Mouse (Mus musculus) hindbrain, embryonic 16.5 days (tissue): ENCODE data around the gene Rpl31. TPM values are rescaled to one million over a fixed set of nuclear protein-coding genes. Genes with fewer than 3 reads are reported as not detected.

Experiments
- ATAC-seq: fragments of 200-750 bp; cut with Nextera tagmentation; 2 replicates; pipeline ENCODE4 v1.8.0; 2017; ENCODE audit warnings: moderate TSS enrichment, moderate library complexity
- H3K27ac ChIP-seq: fragments of 300-500 bp; sonication (generic); 2 replicates; pipeline ENCODE4 v1.5.1; 2014; ENCODE audit warnings: low read depth, mild to moderate bottlenecking, control low read depth, low read length, moderate library complexity
- H3K27me3 ChIP-seq: fragments of 300-500 bp; sonication (generic); replicated peaks from 2 replicates; pipeline ENCODE4 v1.6.1; 2014; ENCODE audit warnings: low read length; ENCODE audit not compliant: control insufficient read depth, insufficient read depth
- H3K36me3 ChIP-seq: fragments of 300-500 bp; sonication (generic); 2 replicates; pipeline ENCODE4 v1.6.1; 2014; ENCODE audit warnings: mild to moderate bottlenecking, low read length, moderate library complexity, mixed read lengths; ENCODE audit not compliant: control insufficient read depth, insufficient read depth
- H3K4me1 ChIP-seq: fragments of 300-500 bp; sonication (generic); 2 replicates; pipeline ENCODE4 v1.6.1; 2014; ENCODE audit warnings: low read depth, low read length; ENCODE audit not compliant: control insufficient read depth, insufficient read depth
- H3K4me2 ChIP-seq: fragments of 300-500 bp; sonication (generic); 2 replicates; pipeline ENCODE4 v1.6.1; 2014; ENCODE audit warnings: mild to moderate bottlenecking, low read length, control low read depth, moderate library complexity
- H3K4me3 ChIP-seq: fragments of 300-500 bp; sonication (generic); 2 replicates; pipeline ENCODE4 v1.5.1; 2014; ENCODE audit warnings: mild to moderate bottlenecking, low read length, control low read depth, moderate library complexity
- H3K9ac ChIP-seq: fragments of 300-500 bp; sonication (generic); 2 replicates; pipeline ENCODE4 v1.6.1; 2014; ENCODE audit warnings: low read depth, mild to moderate bottlenecking, control low read depth, low read length, moderate library complexity
- H3K9me3 ChIP-seq: fragments of 300-500 bp; sonication (generic); 2 replicates; pipeline ENCODE4 v1.6.1; 2014; ENCODE audit warnings: mild to moderate bottlenecking, low read length, moderate library complexity; ENCODE audit not compliant: control insufficient read depth
- WGBS: fragments of 180-500 bp; shearing (Covaris S2); extraction: QIAGEN DNeasy Blood & Tissue Kit; methylation state at CpG from one replicate; pipeline ENCODE4 v1.1.7; 2014; 5-methylcytosine and 5-hydroxymethylcytosine counted together
- polyA plus RNA-seq: library from polyadenylated mRNA; unstranded; fragments of >200 nt; fragmentation: Nextera tagmentation; extraction: Ambion mirVana; gene quantifications from 2 replicates; pipeline ENCODE4 v1.2.1, GENCODE M21; 2015

Gene Rpl31
- polyA plus RNA-seq, 1 experiment from 2014 or later, result 257 TPM

GRCm38 (mm10) chr1:39407108-39407507 lies 39.5 kb downstream of the Rpl31 start:
- Histone ChIP-seq H3K4me2 (no peak overlapping the region), H3K27ac (no peak overlapping the region), H3K4me3 (no peak overlapping the region), H3K9me3 (no peaks in the 10 kb centered on the region), H3K9ac (no peak overlapping the region), H3K4me1 (no peaks in the 10 kb centered on the region), H3K36me3 (no peaks in the 10 kb centered on the region), H3K27me3 (no peaks in the 10 kb centered on the region)
- 92% methylated on average over 4 of the region's 4 CpGs for WGBS
- ATAC-seq, result no peak

- Histone ChIP-seq H3K27ac (no peak overlapping the region), H3K36me3 (no peaks in the 10 kb centered on the region), H3K27me3 (no peaks in the 10 kb centered on the region), H3K9ac (no peak overlapping the region), H3K9me3 (no peaks in the 10 kb centered on the region), H3K4me2 (no peak overlapping the region), H3K4me3 (no peak overlapping the region), H3K4me1 (no peaks in the 10 kb centered on the region)
- 95% methylated on average over 6 of the region's 6 CpGs for WGBS
- no peak for ATAC-seq
Observed at GRCm38 (mm10) chr1:39408123-39408522, 40.5 kb downstream of the Rpl31 start.

- no peaks in the 10 kb centered on the region for H3K27me3 ChIP-seq
- ATAC-seq, result no peak
- no peak overlapping the region for H3K9ac ChIP-seq
- no peaks in the 10 kb centered on the region for H3K36me3 ChIP-seq
- no peak overlapping the region for H3K27ac ChIP-seq
- no peaks in the 10 kb centered on the region for H3K4me1 ChIP-seq
- 70% methylated on average over 7 of the region's 7 CpGs for WGBS
- no peaks in the 10 kb centered on the region for H3K9me3 ChIP-seq
- H3K4me2 ChIP-seq, result no peak overlapping the region
- H3K4me3 ChIP-seq, result no peak overlapping the region
Observed at GRCm38 (mm10) chr1:39408668-39409067, 41.0 kb downstream of the Rpl31 start.

GRCm38 (mm10) chr1:39410085-39410821 lies 42.6 kb downstream of the Rpl31 start:
- no peaks in the 10 kb centered on the region for H3K36me3 ChIP-seq
- H3K9me3 ChIP-seq, result no peaks in the 10 kb centered on the region
- no peaks in the 10 kb centered on the region for H3K4me1 ChIP-seq
- no peak overlapping the region for H3K9ac ChIP-seq
- H3K27me3 ChIP-seq, result no peaks in the 10 kb centered on the region
- no peak overlapping the region for H3K4me3 ChIP-seq
- 71% methylated on average over 19 of the region's 19 CpGs for WGBS
- no peak for ATAC-seq
- H3K27ac ChIP-seq, result no peak overlapping the region
- no peak overlapping the region for H3K4me2 ChIP-seq

- peak; percentile 56; the same call in 1 of the 2 replicates for ATAC-seq
- Histone ChIP-seq H3K4me1 (peaks cover 4% of the 10 kb centered on the region; the same call in 1 of the 2 replicates), H3K4me3 (no peak overlapping the region), H3K9ac (no peak overlapping the region), H3K4me2 (no peak overlapping the region), H3K27me3 (no peaks in the 10 kb centered on the region), H3K27ac (no peak overlapping the region), H3K9me3 (no peaks in the 10 kb centered on the region), H3K36me3 (no peaks in the 10 kb centered on the region)
- 50% methylated on average over 12 of the region's 12 CpGs for WGBS
Observed at GRCm38 (mm10) chr1:39417817-39418216, 50.2 kb downstream of the Rpl31 start.

GRCm38 (mm10) chr1:39418852-39419251 lies 51.2 kb downstream of the Rpl31 start:
- WGBS, result 88% methylated on average over 9 of the region's 9 CpGs

GRCm38 (mm10) chr1:39420987-39421386 lies 53.3 kb downstream of the Rpl31 start:
- H3K27me3 ChIP-seq, result no peaks in the 10 kb centered on the region
- no peak overlapping the region for H3K4me3 ChIP-seq
- WGBS, result 97% methylated on average over 6 of the region's 6 CpGs
- no peaks in the 10 kb centered on the region for H3K36me3 ChIP-seq
- H3K9me3 ChIP-seq, result no peaks in the 10 kb centered on the region
- no peak overlapping the region for H3K4me2 ChIP-seq
- ATAC-seq, result no peak
- no peak overlapping the region for H3K9ac ChIP-seq
- H3K4me1 ChIP-seq, result peaks cover 4% of the 10 kb centered on the region; the same call in 1 of the 2 replicates
- no peak overlapping the region for H3K27ac ChIP-seq

More at GRCm38 (mm10) chr1:39418852-39419251, 51.2 kb downstream of the Rpl31 start:
- no peak overlapping the region for H3K27ac ChIP-seq
- H3K4me1 ChIP-seq, result peaks cover 4% of the 10 kb centered on the region; the same call in 1 of the 2 replicates
- ATAC-seq, result no peak
- no peak overlapping the region for H3K4me3 ChIP-seq
- H3K27me3 ChIP-seq, result no peaks in the 10 kb centered on the region
- H3K9me3 ChIP-seq, result no peaks in the 10 kb centered on the region
- no peaks in the 10 kb centered on the region for H3K36me3 ChIP-seq
- H3K9ac ChIP-seq, result no peak overlapping the region
- H3K4me2 ChIP-seq, result no peak overlapping the region

Other genes starting within 250 kb of the Rpl31 start
- gene Npas2, start 174.1 kb upstream of the Rpl31 start, polyA plus RNA-seq, result 1.2 and 1.3 TPM in 2 replicates
- 9.9 and 12.3 TPM in 2 replicates for gene Tbc1d8, start 110.9 kb downstream of the Rpl31 start, polyA plus RNA-seq
- gene Cnot11, start 167.2 kb downstream of the Rpl31 start, polyA plus RNA-seq, result 11.3 and 11.4 TPM in 2 replicates
- 21.2 and 22.2 TPM in 2 replicates for gene Rnf149, start 209.6 kb downstream of the Rpl31 start, polyA plus RNA-seq